ENCODE assay signal across 8 mouse cellular contexts in the genomic region with DNA sequence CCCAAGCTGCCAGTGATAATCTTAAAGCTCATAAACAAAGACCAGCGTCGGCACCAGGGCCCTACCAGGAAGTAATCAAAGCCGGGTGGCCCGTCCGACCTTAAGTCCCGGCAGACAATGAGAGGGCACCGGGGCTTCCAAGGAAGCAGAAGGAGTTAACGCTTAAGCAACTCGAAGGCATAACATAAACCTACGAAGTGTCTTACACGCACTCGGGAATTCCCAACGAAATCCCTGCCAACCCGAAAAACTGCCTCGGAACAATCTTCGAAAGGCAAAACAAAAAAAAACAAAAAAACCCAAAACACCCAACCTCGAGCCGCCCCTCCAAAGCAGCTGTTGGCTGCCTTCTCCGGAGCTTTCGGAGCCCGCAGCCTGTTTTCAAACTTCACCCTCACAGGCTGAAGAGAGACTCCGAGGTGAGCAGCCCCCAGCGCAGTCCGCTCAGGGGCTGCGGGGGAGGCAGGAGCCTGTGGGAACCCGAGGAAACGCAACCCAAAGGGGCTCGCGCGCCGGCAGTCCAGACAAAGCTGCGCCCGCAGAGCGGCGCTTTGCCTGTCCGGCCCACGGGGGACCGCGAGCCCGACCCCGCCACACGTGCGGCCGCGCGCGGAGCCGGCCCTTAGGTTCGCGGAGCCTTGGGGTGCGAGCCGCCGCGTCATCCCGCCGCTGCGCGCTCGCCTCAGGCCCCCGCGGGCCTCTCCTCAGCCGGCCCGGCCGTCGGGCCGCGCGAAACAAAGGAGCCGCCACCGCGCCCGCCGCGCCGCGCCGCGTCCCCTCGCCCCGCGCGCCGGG. TPM values are rescaled to one million over a fixed set of nuclear protein-coding genes. Genes with fewer than 3 reads are reported as not detected.
DNase-seq lines count a peak whose midpoint lies in the region; ATAC-seq and TF ChIP-seq lines count a peak whose summit lies in the region.

No protein-coding gene starts in this region.

- ATAC-seq in forebrain, embryonic 16.5 days: peak; percentile 68
- ATAC-seq in hindbrain, embryonic 15.5 days (ENCODE audit: low FRiP score, low read depth): peak; percentile 46
- peak; percentile 72 for ATAC-seq in liver, embryonic 12.5 days
- peak; percentile 58 for ATAC-seq in neural tube, embryonic 13.5 days (ENCODE audit: low read depth)

- H3K9ac ChIP-seq in forebrain, embryonic 16.5 days (replicated peaks; ENCODE audit: low read depth, low read length): peak overlapping the region; percentile 97
- peak overlapping the region; percentile 78 for H3K9ac ChIP-seq in hindbrain, embryonic 15.5 days
- H3K9ac ChIP-seq in liver, embryonic 12.5 days: peak overlapping the region; percentile 94
- H3K9ac ChIP-seq in neural tube, embryonic 13.5 days: peak overlapping the region; percentile 99

- under 1% methylated on average over 48 of the region's 83 CpGs for whole genome bisulfite sequencing in forebrain, embryonic 16.5 days
- WGBS in hindbrain, embryonic 15.5 days: under 1% methylated on average over 64 of the region's 83 CpGs
- WGBS in liver, embryonic 12.5 days (ENCODE audit: insufficient replicate concordance): under 1% methylated on average over 67 of the region's 83 CpGs
- under 1% methylated on average over 61 of the region's 83 CpGs for WGBS in neural tube, embryonic 13.5 days

- no peak for TF ChIP-seq CTCF in brain, embryonic 14.5 days (IDR thresholded peaks at IDR 0.05; ENCODE audit: borderline replicate concordance, extremely low read depth, insufficient read depth, insufficient read length)

- peak; percentile 20 to 29 for DNase-seq in layer of hippocampus, postnatal 25 days (ENCODE audit: extremely low spot score in 1 of 2, low spot score in 1 of 2)
- DNase-seq in layer of hippocampus, adult 11-12 months (ENCODE audit: low spot score): no peak
- peak; percentile 74 for DNase-seq in brain, embryonic 14.5 days (ENCODE audit: low read depth)
- DNase-seq in thymus, postnatal 14 days: peak; percentile 66

- H3K4me1 ChIP-seq in forebrain, embryonic 16.5 days (replicated peaks; ENCODE audit: control insufficient read depth, insufficient read depth, low read length): peaks cover 33% of the 10 kb centered on the region
- H3K4me1 ChIP-seq in hindbrain, embryonic 15.5 days (replicated peaks): peaks cover 39% of the 10 kb centered on the region
- peaks cover 50% of the 10 kb centered on the region for H3K4me1 ChIP-seq in liver, embryonic 12.5 days
- peaks cover 66% of the 10 kb centered on the region for H3K4me1 ChIP-seq in neural tube, embryonic 13.5 days (replicated peaks)

- H3K4me2 ChIP-seq in forebrain, embryonic 16.5 days (ENCODE audit: low read length): peak overlapping the region; percentile 57
- peak overlapping the region; percentile 73 for H3K4me2 ChIP-seq in hindbrain, embryonic 15.5 days
- peak overlapping the region; percentile 95 for H3K4me2 ChIP-seq in liver, embryonic 12.5 days
- H3K4me2 ChIP-seq in neural tube, embryonic 13.5 days: peak overlapping the region; percentile 70

- H3K27ac ChIP-seq in forebrain, embryonic 16.5 days (ENCODE audit: low read length): peak overlapping the region; percentile 93
- peak overlapping the region; percentile 86 for H3K27ac ChIP-seq in hindbrain, embryonic 15.5 days (replicated peaks)
- peak overlapping the region; percentile 89 for H3K27ac ChIP-seq in liver, embryonic 12.5 days
- H3K27ac ChIP-seq in neural tube, embryonic 13.5 days (replicated peaks): peak overlapping the region; percentile 98

- H3K27me3 ChIP-seq in forebrain, embryonic 16.5 days (replicated peaks; ENCODE audit: control insufficient read depth, insufficient read depth, low read length): no peaks in the 10 kb centered on the region
- peaks cover 3% of the 10 kb centered on the region; the same call in 1 of the 2 replicates for H3K27me3 ChIP-seq in hindbrain, embryonic 15.5 days
- H3K27me3 ChIP-seq in liver, embryonic 12.5 days (replicated peaks): no peaks in the 10 kb centered on the region
- 0 out of 2 replicates have a peak, but pooled peaks cover 7% of the 10 kb centered on the region for H3K27me3 ChIP-seq in neural tube, embryonic 13.5 days

- H3K36me3 ChIP-seq in forebrain, embryonic 16.5 days (ENCODE audit: control insufficient read depth, insufficient read depth): no peaks in the 10 kb centered on the region
- H3K36me3 ChIP-seq in hindbrain, embryonic 15.5 days: no peaks in the 10 kb centered on the region
- H3K36me3 ChIP-seq in liver, embryonic 12.5 days: no peaks in the 10 kb centered on the region
- no peaks in the 10 kb centered on the region for H3K36me3 ChIP-seq in neural tube, embryonic 13.5 days

- no peaks in the 10 kb centered on the region for H3K9me3 ChIP-seq in forebrain, embryonic 16.5 days (ENCODE audit: control insufficient read depth, low read length)
- H3K9me3 ChIP-seq in hindbrain, embryonic 15.5 days: no peaks in the 10 kb centered on the region
- H3K9me3 ChIP-seq in liver, embryonic 12.5 days (replicated peaks): no peaks in the 10 kb centered on the region
- H3K9me3 ChIP-seq in neural tube, embryonic 13.5 days: no peaks in the 10 kb centered on the region

- peak overlapping the region; percentile 70 for H3K4me3 ChIP-seq in forebrain, embryonic 16.5 days (replicated peaks; ENCODE audit: low read length)
- peak overlapping the region; percentile 67 for H3K4me3 ChIP-seq in hindbrain, embryonic 15.5 days
- peak overlapping the region; percentile 92 for H3K4me3 ChIP-seq in liver, embryonic 12.5 days
- peak overlapping the region; percentile 91 for H3K4me3 ChIP-seq in neural tube, embryonic 13.5 days

- TF ChIP-seq POLR2A in brain, embryonic 14.5 days (IDR thresholded peaks at IDR 0.05; ENCODE audit: borderline replicate concordance, extremely low read depth, insufficient read depth, insufficient read length, poor library complexity, severe bottlenecking): no peak; the same call in 1 of the 2 replicates

RNA-seq across cellular contexts. Expression of gene Usp3, which starts 0.9 kb away (rescaled TPM):
- 10 to 100 TPM; 37.6 to 38.6 TPM for total RNA-seq in layer of hippocampus, postnatal 25 days (2021)
- 63.7 and 68.7 TPM in 2 replicates for polyA plus RNA-seq in brain, embryonic 14.5 days (2012; rRNA removed)
- polyA plus RNA-seq in forebrain, embryonic 16.5 days (2015; fragmentation: Nextera tagmentation; extraction: Ambion mirVana): 93.0 and 110 TPM in 2 replicates
- polyA plus RNA-seq in hindbrain, embryonic 15.5 days (2015; fragmentation: Nextera tagmentation; extraction: Ambion mirVana): 57.1 and 67.8 TPM in 2 replicates
- 20.3 and 21.3 TPM in 2 replicates for polyA plus RNA-seq in liver, embryonic 12.5 days (2016; fragmentation: Nextera tagmentation; extraction: Ambion mirVana)
- 74.7 and 97.3 TPM in 2 replicates for polyA plus RNA-seq in neural tube, embryonic 13.5 days (2015; fragmentation: Nextera tagmentation; extraction: Ambion mirVana)
